Mouse (Mus musculus): ENCODE measurements around the gene Sys1. TPM values are rescaled to one million over a fixed set of nuclear protein-coding genes. Genes with fewer than 3 reads are reported as not detected.
A peak's percentile ranks its signal among the peaks of the same experiment; 100 is the strongest.

Sys1 gene
- 10 to 100 TPM; 40.4 to 45.8 (median 44.8) TPM for total RNA-seq (2022)

DNA sequence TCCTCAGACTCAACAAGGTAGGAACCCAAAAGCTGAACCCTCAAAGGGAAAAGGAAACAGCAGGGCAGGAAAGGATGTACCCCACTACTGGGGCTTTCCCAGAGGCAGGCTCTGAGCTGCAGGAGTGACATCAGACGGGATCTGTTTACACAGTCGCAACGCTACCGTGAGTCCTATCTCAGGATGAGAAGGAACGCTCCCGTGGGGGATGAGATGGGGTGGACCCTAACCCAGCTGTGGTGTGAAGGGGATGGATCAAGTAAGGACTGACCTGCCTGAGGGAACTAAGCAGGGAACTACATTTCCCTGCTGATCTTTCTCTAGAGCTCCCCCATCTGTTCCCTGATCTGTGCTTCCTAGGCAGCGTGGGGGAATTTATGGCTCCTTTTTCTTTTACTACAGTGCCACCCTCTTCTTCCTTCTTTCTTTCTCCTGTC is at the start of gene Sys1:
TSS of gene Sys1 (plus strand) at position 101 of the 437 bp plus-strand sequence.
- peak; percentile 43 to 51 for DNase-seq (ENCODE audit: low spot score in 2 of 2)

DNA sequence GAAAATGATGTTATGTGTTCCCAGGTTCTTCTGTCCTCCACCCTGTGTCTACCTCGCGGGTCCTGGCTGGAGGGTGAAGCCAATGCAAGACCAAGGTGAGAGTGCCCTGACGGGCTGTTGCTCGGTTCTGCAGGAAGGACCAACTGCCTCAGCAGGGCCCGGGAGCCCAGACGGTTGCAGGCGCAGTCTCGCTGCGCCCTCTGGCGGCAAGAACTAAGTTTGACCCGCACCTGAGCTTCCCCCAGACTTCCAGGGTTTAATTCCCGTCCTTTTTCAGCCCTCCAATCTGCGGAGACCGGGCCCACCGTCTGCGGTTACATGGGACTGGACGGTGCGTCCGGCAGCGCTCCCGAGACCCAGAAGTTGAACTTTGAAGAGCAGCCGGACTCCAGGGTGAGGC is 49.1 kb upstream of the Sys1 start:
- peak in 1 of 2 experiments; percentile 74 for DNase-seq (ENCODE audit: low spot score in 2 of 2)

DNA sequence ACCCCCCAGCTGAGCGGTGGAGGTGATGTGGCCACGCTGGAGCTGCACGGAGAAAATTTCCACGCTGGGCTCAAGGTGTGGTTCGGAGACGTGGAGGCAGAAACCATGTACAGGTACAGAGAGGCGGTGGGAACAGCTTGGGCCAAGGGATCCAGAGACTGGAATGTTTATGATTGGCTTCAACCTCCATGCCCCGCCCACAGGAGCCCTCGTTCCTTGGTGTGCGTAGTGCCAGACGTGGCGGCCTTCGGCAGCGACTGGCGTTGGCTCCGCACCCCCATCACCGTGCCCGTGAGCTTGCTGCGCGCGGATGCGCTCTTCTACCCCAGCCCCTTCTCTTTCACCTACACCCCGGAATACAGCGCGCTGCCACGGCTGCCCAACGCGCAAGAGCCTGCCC is 42.6 kb upstream of the Sys1 start:
- no peak for DNase-seq (ENCODE audit: low spot score in 2 of 2)

DNA sequence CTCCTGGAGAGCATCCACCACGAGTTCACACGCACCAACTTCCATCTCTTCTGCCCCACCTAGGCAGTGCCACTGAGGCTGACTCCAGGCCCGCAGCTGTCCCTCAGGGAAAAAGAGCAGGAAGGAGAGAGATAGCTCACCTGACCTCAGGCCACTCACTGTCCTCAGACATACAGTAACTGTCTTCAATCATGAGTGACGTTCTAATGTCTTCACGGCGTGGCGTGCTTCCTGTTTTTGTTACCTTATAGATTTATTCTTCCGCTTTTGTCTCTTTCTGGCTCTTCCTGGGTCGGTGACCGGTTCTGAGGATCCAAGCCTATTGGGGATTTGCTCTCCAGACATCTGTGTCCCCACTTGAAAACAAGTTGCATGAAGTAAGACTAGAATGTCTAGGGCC is 42.2 kb upstream of the Sys1 start:
- no peak for DNase-seq (ENCODE audit: low spot score in 2 of 2)

DNA sequence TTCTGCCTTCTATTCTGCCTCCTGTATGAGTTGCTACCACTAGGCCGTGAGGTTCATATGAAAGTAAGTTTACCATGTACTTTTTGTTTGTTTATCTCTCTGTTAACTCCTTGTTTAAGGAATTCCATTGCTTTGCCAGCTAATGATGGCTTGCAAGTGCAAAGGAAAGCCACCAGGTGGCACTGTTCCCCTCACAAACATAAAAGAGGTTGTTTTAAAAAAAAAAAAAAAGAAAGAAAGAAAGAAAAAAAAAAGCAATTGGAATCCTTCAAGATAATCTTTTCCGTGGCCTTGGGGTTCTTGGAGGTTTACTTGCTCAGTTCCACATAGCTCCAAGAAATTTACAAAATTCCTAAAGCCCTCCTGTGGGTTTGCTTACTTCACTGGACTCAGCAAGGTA is 39.6 kb upstream of the Sys1 start:
- DNase-seq (ENCODE audit: low spot score in 2 of 2): no peak

DNA sequence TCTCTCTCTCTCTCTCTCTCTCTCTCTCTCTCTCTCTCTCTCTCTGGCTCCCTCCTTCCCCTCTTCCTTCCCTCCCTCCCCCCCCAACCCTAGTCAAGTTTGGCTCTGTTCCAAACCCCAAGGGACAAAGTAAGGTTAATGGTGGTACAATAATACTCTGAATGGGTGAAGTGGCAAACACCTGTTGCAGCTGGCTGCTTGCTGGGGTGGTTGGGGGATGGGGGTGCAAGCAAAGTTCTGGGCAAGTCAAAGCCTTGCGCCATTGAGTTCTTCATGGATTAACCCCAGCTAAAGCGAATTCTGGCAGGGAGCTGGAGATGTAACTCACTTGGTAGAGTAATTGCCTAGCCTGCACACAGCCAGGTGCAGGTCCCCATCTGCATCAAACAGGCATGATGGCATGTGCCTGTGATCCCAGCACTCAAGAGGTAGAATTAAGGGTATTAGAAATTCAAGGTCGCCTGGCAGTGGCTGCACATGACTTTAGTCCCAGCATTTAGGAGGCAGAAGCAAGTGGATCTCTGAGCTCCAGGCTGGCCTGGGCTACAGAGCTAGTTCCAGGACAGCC is 38.4 kb upstream of the Sys1 start:
- DNase-seq (ENCODE audit: low spot score in 2 of 2): no peak

DNA sequence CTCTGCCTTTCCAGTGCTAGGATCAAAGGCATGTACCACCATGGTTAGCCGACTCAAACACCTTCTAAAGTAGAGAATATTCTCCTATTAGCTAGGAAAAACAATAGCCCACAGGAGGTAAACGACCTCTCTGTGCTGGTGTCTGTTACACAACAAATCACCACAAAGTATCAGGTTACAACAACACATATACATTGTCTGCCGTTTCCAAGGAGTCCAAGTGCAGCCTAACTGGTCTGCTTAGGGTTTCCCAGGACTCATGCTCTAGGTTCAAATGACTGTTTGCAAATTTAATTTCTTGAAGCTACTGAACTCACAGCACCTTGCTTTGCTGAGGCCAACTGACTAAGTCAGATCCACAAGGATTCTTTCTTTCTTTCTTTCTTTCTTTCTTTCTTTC is 37.3 kb upstream of the Sys1 start:
- no peak for DNase-seq (ENCODE audit: low spot score in 2 of 2)

DNA sequence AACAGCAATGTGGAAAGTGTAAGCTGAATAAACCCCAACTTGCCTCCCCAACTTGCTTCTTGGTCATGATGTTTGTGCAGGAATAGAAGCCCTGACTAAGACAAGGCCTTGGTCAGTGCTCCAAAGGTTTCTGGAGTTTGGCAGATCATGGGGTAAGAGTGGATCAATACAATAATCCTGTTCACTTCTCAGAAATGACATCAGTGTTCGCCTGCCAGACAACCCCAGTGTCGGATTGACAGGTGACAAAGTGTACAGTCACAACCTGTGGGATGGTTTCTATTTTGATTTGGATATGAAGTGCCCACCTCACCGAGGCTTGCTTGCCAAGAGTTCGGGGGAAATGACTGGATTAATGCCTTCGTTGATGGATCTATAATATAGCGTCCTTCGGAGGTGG is 35.5 kb upstream of the Sys1 start:
- DNase-seq (ENCODE audit: low spot score in 2 of 2): no peak

DNA sequence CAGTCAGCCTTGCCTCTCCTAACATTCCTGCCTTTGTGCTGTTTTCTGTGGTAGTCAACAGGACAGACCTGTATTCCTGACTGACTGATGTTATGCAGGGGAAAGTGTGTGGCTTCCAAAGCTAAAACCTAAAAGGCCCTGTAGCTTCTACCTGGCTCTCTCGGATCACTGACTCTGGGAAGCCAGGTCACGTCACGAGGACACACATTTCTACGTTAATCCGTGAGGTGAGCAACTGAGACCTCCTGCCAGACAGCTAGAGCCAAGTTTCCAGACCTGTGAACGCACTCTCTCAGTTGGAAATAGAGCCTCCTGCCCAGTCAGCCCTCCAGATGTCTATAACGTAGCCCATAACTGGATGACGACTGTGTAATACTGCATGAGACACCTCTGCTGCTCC is 34.8 kb upstream of the Sys1 start:
- no peak for DNase-seq (ENCODE audit: low spot score in 2 of 2)

DNA sequence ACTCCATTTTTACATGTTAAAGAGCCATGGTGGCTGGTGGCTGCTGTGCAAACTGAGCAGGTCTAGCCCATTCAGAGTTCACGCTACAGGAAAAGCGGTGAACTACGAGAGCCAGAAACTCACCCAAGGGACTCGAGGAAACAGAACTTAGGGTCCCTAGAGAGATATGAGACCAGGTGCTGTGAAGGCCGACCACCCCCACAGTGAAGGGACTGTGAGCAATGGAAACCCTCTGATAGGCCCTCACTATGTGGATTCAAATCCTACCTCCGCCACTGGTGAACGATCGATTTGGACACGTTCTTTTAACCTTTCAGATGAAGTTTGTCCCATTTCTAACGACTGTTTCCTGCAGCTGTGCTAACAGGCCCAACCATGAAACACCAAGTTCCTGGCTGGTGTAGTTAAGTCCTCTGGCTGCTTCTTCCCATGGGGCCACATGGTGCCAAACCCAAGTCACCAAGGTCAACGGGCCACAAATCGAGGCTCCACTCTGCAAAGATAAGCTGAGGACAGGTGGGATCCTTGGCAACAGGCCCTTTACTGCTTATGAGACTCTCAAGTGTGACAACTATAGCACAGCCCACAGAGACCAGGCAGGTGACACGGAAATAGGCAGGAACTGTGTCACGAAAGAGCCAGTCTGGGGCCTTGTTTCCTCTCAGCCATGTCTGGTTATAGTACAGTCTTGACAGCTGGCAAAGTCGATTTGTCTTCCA is 33.9 kb upstream of the Sys1 start:
- DNase-seq (ENCODE audit: low spot score in 2 of 2): no peak

DNA sequence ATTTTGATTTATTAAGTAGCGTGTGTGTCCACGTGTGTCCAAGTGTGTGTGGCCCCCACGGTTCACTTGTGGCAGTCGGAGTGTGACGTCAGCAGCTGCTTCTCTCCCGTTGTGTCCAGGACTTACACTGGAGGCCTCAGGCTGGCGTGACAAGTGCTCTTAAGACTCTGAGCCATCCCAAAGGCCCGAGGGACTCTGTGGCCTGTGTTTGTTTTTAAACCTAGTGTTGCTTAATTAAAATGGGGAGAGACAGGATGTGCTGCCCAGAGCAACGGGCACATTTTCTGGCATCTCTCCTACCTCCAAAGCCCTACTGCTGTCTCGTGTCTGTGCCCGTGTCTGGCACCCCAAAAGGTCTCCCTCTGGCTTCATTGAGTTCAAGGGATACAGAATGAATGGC is 33.3 kb upstream of the Sys1 start:
- peak in 1 of 2 experiments; percentile 53 for DNase-seq (ENCODE audit: low spot score in 2 of 2)

DNA sequence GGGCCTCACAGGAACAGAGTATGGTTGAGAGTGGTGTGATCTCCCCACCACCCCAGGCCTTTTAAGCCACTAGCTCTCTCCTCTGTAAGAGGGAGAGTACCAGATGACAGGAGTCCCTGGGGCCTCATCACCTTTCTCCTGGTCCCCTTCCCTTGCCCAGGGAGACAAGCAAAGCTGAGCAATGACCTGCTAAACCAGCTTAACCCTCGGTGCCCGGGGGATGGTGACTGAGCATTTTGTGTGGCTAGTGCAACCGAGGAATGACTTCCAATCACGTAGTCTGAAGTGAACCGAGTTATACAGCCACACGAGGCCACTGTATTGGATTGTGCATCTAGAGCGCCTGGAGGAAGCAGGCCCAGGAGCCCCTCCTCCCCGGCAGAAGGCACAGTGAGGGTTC is 32.4 kb upstream of the Sys1 start:
- DNase-seq (ENCODE audit: low spot score in 2 of 2): no peak

DNA sequence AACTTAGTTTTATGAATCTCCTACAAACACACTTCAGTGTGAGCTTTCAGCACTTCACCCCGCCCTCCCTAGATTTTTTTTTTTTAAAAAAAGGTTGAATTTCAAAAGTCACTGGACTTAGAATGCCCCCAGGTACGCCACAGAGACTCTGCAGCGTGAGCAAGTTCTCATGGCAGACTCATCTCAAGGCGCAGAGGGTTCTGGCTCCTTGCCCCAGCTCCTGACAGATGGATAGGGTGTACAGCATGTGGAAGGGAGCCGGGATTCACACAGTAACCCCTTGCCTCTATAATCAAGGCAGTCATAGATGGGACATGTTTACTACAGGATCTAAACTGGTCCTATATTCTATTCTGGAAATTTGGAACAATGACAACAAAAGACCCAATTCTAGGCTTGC is 31.4 kb upstream of the Sys1 start:
- no peak for DNase-seq (ENCODE audit: low spot score in 2 of 2)

DNA sequence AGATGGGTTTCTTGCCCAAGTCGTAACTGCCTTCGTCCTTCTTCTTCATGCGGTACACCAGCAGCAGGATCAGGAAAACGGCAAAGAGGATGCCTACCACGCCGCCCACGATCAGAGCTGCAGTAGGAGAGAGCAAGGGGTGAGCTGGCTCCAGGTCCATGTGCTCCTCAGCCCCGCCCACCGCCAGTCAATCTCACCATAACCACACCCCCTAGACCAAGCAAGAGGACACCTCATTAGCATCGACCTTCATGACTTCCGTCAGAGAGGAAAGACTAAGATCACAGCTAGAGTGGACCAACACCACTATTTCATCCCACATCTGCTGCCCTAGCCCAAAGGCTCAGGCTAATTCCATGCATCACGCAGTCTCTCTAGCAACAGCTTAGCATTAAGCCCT is 30.6 kb upstream of the Sys1 start:
- no peak for DNase-seq (ENCODE audit: low spot score in 2 of 2)

DNA sequence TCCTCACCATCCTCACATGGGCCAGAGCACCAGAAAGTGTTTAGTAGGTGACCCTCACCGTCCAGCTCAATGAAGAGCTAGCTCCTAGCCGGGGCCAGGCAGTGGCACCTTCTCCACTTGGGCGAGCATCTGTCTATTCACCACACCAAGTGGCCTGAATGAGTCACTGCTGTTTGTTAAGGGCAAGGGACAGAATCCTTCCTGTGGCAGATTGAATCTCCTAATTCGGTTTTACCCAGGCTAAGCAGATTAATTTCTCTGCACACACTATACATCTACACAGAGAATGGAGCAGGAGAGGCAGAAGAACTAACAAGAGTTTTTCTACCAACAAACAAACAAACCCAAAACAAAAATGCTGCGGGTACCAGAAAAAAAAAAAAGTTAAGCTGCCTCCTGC is 29.8 kb upstream of the Sys1 start:
- DNase-seq (ENCODE audit: low spot score in 2 of 2): no peak

DNA sequence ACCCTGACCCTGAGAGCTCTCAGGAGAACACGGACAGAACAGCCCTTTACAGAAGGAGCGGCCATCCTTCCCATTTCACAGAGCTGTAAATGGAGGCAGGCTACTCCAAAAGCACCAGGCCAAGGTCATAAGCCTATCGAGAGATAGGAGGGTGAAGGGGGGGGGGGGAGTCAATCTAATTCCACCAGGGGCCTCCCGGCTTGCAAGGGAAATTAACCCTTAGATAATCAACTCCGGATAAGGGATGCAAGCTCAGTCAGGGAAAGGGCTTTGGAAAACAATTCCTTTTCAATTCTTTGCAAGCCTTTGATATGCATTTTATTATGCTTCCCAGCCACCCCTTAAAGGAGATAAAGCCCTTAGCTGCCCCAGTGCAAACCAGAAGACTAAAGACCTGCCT is 28.3 kb upstream of the Sys1 start:
- DNase-seq (ENCODE audit: low spot score in 2 of 2): no peak

DNA sequence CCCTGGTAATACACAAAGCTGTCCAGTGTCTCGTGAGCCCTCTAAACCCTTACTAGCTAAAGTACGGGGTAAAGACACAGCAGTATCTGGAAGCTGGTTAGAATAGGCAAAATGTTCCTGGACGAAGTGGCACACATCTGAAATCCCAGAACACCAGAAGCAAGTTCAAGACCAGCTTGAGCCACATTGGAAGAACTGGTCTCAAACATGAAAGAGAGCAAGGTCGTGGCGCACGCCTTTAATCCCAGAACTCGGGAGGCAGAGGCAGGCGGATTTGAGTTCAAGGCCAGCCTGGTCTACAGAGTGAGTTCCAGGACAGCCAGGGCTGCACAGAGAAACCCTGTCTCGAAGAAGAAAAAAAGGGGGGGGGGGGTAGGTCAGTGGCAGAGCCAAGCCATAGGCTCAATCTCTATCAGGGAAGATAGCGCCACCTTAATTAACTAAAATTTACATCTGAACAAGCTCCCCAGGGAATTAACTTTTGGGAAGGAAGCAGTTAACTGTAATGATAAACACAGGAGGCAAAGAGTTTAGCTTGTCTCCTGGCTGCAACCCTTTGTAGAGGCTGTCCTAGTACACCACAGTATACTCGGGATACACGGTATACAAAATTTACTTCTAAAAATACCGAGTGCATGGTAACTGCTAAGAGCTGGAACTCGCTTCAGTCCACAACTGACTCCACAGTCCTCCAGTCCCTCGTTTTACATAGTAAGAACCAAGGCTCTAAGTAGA is 26.7 kb upstream of the Sys1 start:
- no peak for DNase-seq (ENCODE audit: low spot score in 2 of 2)

DNA sequence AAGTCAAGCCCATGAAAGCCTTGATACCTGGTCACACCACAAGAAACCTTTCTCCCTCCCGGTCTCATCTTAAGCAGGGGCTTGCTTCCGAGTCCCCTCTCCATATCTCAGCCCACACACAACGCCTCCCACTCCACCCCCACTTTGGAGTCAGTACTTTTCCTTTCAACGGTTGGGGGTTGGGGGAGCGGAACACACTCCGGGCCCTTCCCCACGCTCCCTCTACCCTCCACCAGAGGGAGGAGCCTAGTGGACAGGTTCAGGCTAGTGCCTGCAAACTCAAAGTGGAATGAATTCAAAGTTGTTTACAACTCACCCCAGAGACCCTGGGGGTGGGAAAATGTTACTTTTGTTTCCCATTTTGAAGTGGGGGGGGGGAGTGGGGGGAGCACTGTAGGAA is 26.1 kb upstream of the Sys1 start:
- no peak for DNase-seq (ENCODE audit: low spot score in 2 of 2)

DNA sequence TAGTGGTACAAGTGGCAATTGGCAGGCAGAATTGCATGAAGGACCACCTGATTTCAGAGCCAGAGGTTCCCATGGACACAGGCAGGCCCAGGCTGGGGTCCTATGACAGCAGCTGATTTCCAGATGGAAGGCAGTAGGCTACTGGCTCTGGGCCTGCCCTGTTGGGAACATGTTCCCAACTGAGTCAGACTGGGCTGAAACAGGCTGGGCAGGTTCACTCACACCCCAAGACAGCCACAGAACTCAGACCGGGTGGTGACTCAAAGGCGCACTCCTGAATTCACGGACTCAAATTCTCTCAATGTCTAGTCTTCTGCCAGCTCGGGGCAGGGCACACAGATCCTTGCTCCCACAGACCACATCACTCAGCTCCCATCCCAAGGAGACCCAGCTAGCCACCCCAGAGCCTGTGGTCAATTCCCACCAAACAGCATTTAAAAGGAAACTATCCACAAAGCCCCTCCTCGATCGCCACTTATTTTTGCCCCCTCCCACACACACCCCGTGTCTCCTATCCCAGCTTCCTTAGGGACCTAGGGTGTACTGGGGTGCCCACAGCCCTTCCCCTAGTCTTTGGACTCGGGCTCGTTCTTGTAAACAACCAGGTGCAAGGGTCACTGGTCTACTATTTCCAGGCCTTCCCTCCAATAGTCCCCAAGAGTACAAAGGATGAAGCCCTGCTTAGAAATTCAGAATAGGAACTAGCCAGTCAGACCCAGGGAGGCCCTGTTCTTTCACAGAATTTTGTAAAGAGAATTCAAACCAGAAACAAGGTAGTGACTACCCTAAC is 24.9 kb upstream of the Sys1 start:
- no peak for DNase-seq (ENCODE audit: low spot score in 2 of 2)

DNA sequence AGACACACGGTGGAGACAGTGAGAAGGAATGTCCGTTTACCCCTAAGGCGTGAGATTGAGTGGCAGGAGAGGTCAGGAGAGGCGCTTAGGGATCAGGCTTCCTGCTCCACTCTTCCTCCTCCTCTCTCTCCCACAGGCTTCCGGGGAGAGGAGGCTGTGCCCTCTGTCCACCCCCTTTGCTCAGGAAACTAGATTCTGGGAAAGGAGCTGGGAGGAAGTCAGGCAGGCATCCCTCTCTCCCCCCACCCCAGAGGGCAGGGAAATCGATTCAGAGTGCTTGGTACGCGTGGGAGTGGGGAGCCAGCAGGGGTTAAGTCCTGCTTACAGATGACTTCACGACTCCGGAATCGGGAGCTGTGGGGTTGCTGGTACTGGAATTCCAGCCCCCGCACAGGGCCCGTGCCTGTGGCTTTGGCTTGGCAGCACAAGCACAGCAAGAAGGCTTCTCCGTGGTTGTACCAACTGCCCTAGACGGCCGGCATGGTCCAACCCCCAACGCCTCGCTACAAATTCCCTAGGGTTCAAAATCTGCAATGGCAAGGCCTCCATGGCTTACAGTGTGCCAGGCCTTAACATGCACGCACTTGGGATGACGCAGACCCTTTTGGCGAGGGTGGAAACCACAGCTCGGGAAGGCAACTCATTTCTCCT is 24.1 kb upstream of the Sys1 start:
- no peak for DNase-seq (ENCODE audit: low spot score in 2 of 2)

DNA sequence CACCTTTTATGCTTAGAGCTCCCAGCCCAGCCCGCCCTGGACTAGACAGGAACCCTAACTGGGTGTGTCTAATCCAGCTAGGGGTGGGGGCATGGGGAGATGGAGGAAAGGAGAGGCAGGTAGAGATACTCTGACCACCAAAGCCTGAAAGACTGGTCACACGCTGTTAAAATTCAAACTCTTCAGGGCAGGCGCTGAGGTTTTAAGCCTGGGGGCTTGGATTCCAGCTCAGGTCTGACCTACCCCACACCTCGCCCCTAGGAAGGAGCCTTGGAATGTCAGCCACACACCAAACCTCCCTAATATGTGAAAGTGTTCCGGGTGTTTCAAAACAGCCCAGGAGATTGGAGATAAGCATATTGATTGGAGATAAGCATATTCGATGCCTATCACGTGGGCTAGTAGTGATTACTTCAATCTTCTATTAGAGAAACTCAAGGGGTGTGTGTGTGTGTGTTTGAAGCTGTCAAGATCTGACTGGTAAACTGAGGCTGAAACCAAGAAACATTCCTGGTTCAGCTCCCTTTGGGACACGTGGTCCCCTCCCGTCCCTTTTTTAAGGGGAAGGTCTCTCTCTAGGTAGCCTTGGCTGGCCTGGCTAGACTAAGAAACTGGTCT is 23.4 kb upstream of the Sys1 start:
- no peak for DNase-seq (ENCODE audit: low spot score in 2 of 2)

All from layer of hippocampus, adult 8-10 months (tissue).